Mouse (Mus musculus) small intestine, adult 2 months (tissue): ENCODE data around the gene Zhx3.

Source experiments
- CTCF ChIP-seq: fragments of 200-500 bp; IDR thresholded peaks from 2 replicates; pipeline ENCODE4 v1.5.1; 2012; ENCODE audit warnings: low read depth, mild to moderate bottlenecking, control low read depth, inconsistent platforms, low read length, moderate library complexity, mixed read lengths; ENCODE audit not compliant: insufficient replicate concordance, insufficient read length; ENCODE audit errors: extremely low read depth
- POLR2A ChIP-seq: fragments of 200-500 bp; IDR thresholded peaks from 2 replicates; pipeline ENCODE4 v1.6.1; 2012; ENCODE audit warnings: low read depth, mild to moderate bottlenecking, control low read depth, inconsistent platforms, low read length, moderate library complexity

GRCm38 (mm10) chr2:160770871-160771270 is 101.9 kb downstream of the Zhx3 start:
- TF ChIP-seq POLR2A = no peak
- no peak for TF ChIP-seq CTCF
